Mouse (Mus musculus) ES-E14 (cell line): ENCODE results near the gene Gpr34. TPM values are rescaled to one million over a fixed set of nuclear protein-coding genes. Genes with fewer than 3 reads are reported as not detected.

Source experiments
- DNase-seq: peaks from one replicate; pipeline ENCODE4 v3.0.0-alpha.2; 2013; ENCODE audit warnings: low read depth, low spot score
- H3K27ac ChIP-seq: 2 replicates; pipeline ENCODE4 v1.5.1; 2012; ENCODE audit warnings: low read depth, mild to moderate bottlenecking, low read length, moderate library complexity, mixed read lengths; ENCODE audit not compliant: poor library complexity, insufficient read depth, severe bottlenecking
- H3K36me3 ChIP-seq: 2 replicates; pipeline ENCODE4 v1.6.1; 2012; ENCODE audit warnings: mild to moderate bottlenecking, low read length, moderate library complexity, mixed read lengths; ENCODE audit not compliant: control insufficient read depth, poor library complexity, insufficient read depth, severe bottlenecking
- H3K4me1 ChIP-seq, 2 experiments: fragments of 150-350 bp in 1 of 2; sonication (generic) in 1 of 2; 2 replicates each; pipeline ENCODE4 v1.6.1; 2012; ENCODE audit warnings: low read length in 2 of 2, mild to moderate bottlenecking in 1 of 2, mixed read lengths in 1 of 2; ENCODE audit not compliant: control insufficient read depth in 2 of 2, insufficient read depth in 2 of 2, poor library complexity in 1 of 2
- H3K4me3 ChIP-seq, 2 experiments: fragments of 150-350 bp in 1 of 2; sonication (generic) in 1 of 2; 2 replicates each; pipeline ENCODE4 v1.5.1; 2012; ENCODE audit warnings: low read length in 2 of 2, low read depth in 1 of 2, mild to moderate bottlenecking in 1 of 2, mixed read lengths in 1 of 2; ENCODE audit not compliant: insufficient read depth in 1 of 2, poor library complexity in 1 of 2, severe bottlenecking in 1 of 2
- H3K9ac ChIP-seq: 2 replicates; pipeline ENCODE4 v1.6.1; 2012; ENCODE audit warnings: low read depth, mild to moderate bottlenecking, low read length, mixed read lengths; ENCODE audit not compliant: poor library complexity, insufficient read depth, severe bottlenecking
- H3K9me3 ChIP-seq: fragments of 150-350 bp; sonication (generic); 2 replicates; pipeline ENCODE4 v1.6.1; 2012; ENCODE audit warnings: low read depth, mild to moderate bottlenecking, low read length; ENCODE audit not compliant: control insufficient read depth, insufficient read depth
- CHD2 ChIP-seq: IDR thresholded peaks from 2 replicates; pipeline ENCODE4 v1.6.1; 2014; ENCODE audit warnings: mild to moderate bottlenecking, low read depth, low read length, inconsistent platforms
- HCFC1 ChIP-seq: IDR thresholded peaks from 2 replicates; pipeline ENCODE4 v1.6.1; 2012; ENCODE audit warnings: low read length, inconsistent platforms, borderline replicate concordance; ENCODE audit not compliant: insufficient read depth
- MAFK ChIP-seq: IDR thresholded peaks from 2 replicates; pipeline ENCODE4 v1.6.1; 2014; ENCODE audit warnings: mild to moderate bottlenecking, low read depth, low read length, inconsistent platforms; ENCODE audit not compliant: insufficient read depth
- ZC3H11A ChIP-seq: IDR thresholded peaks from 2 replicates; pipeline ENCODE4 v1.6.1; 2012; ENCODE audit warnings: low read depth, mild to moderate bottlenecking, inconsistent platforms, low read length, borderline replicate concordance
- ZNF384 ChIP-seq: IDR thresholded peaks from 2 replicates; pipeline ENCODE4 v1.6.1; 2012; ENCODE audit warnings: low read depth, low read length, inconsistent platforms
- in situ Hi-C, 2 experiments: fragments of 600-800 bp; cut with MboI; formaldehyde crosslinking; loops; one replicate each; pipeline ENCODE4 v1.15.1; 2025; ENCODE audit warnings: low sequenced_read_pairs in 2 of 2, inconsistent platforms in 1 of 2; ENCODE audit not compliant: unreplicated experiment in 2 of 2
- total RNA-seq: library from RNA; depleted of rRNA; stranded (reverse); fragments of 300-350 nt; gene quantifications from 2 replicates; pipeline ENCODE4 v1.2.3, GENCODE M21; 2012; rRNA removed

The Gpr34 gene
- not detected in 2 replicates for total RNA-seq

- Histone ChIP-seq H3K4me3 (no peak within 1 kb of the TSS), H3K9me3 (no peaks in the 10 kb centered on the region), H3K27ac (no peak within 1 kb of the TSS), H3K4me1 (no peaks in the 10 kb centered on the region), H3K36me3 (no peaks in the 10 kb centered on the region), H3K9ac (no peak within 1 kb of the TSS)
- TF ChIP-seq HCFC1 (no peak), ZC3H11A (no peak), ZNF384 (no peak)
- DNase-seq = no peak
- in situ Hi-C loops = no loop called here
These were observed at the start of gene Gpr34 for GRCm38 (mm10) chrX:13631599-13632283. TSS of gene Gpr34 (plus strand) at chrX:13632089.

- no peak overlapping the region for H3K9ac ChIP-seq
- DNase-seq = no peak
- no peak overlapping the region for H3K4me3 ChIP-seq
- no peak for TF ChIP-seq HCFC1
- TF ChIP-seq ZC3H11A = no peak
- no peak for TF ChIP-seq ZNF384
- no peak for TF ChIP-seq MAFK
- no peak for TF ChIP-seq CHD2
- in situ Hi-C loops = no loop called here
- no peaks in the 10 kb centered on the region for H3K9me3 ChIP-seq
- no peaks in the 10 kb centered on the region for H3K36me3 ChIP-seq
- H3K4me1 ChIP-seq = no peaks in the 10 kb centered on the region
- no peak overlapping the region for H3K27ac ChIP-seq
These were observed 32.5 kb upstream of the Gpr34 start for GRCm38 (mm10) chrX:13599373-13599772.

- H3K4me1 ChIP-seq = no peaks in the 10 kb centered on the region
- in situ Hi-C loops = no loop called here
- no peak overlapping the region for H3K9ac ChIP-seq
- H3K9me3 ChIP-seq = no peaks in the 10 kb centered on the region
- no peak overlapping the region for H3K27ac ChIP-seq
- no peak overlapping the region for H3K4me3 ChIP-seq
- no peak for DNase-seq
- TF ChIP-seq MAFK (no peak), ZC3H11A (no peak), HCFC1 (no peak), ZNF384 (no peak), CHD2 (no peak)
- H3K36me3 ChIP-seq = no peaks in the 10 kb centered on the region
These were observed 31.9 kb upstream of the Gpr34 start for GRCm38 (mm10) chrX:13599966-13600365.

GRCm38 (mm10) chrX:13606741-13607140, 25.1 kb upstream of the Gpr34 start:
- TF ChIP-seq HCFC1 = no peak
- TF ChIP-seq CHD2 = no peak
- no peak for TF ChIP-seq MAFK
- no peak for TF ChIP-seq ZC3H11A
- no peak for TF ChIP-seq ZNF384
- no peak for DNase-seq

GRCm38 (mm10) chrX:13607752-13608151, 24.1 kb upstream of the Gpr34 start:
- in situ Hi-C loops = no loop called here
- TF ChIP-seq ZC3H11A = no peak
- no peak for TF ChIP-seq HCFC1
- no peak for TF ChIP-seq ZNF384
- TF ChIP-seq CHD2 = no peak
- no peak for TF ChIP-seq MAFK

More at GRCm38 (mm10) chrX:13606741-13607140, 25.1 kb upstream of the Gpr34 start:
- Histone ChIP-seq H3K4me1 (no peaks in the 10 kb centered on the region), H3K4me3 (no peak overlapping the region), H3K9me3 (no peaks in the 10 kb centered on the region), H3K27ac (no peak overlapping the region), H3K9ac (no peak overlapping the region), H3K36me3 (no peaks in the 10 kb centered on the region)
- in situ Hi-C loops = no loop called here

More at GRCm38 (mm10) chrX:13607752-13608151, 24.1 kb upstream of the Gpr34 start:
- no peak overlapping the region for H3K4me3 ChIP-seq
- DNase-seq = no peak
- H3K36me3 ChIP-seq = no peaks in the 10 kb centered on the region
- H3K9me3 ChIP-seq = no peaks in the 10 kb centered on the region
- no peaks in the 10 kb centered on the region for H3K4me1 ChIP-seq
- no peak overlapping the region for H3K9ac ChIP-seq
- no peak overlapping the region for H3K27ac ChIP-seq
